Mouse (Mus musculus): ENCODE measurements at regions not wholly inside any gene's neighbourhood (a gene's known extent, or its start where the extent isn't known, plus 50 kb on each side); places are given as distances from the start of the nearest gene placed in this dataset.

DNA sequence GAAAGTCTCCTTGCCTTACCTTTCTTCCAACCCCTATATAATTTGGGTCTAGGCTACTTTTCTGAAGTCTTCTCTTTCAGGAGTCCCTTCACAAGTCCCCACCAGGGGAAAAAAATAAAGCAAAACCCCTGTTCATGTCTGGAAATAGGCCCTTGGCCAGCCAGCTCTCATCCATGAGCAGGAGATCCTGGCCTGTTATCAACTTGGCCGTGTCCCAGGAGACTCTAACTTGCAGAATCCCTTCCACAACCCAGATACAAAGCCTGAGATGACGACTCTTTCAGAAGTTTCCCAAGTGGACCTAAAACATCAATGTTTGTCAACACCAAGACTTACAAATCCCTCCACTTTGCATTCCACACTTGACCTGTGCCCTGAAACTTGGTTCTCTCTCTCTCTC is 64.6 kb upstream of the Ankrd55 start:
- TF ChIP-seq POLR2A (IDR thresholded peaks at IDR 0.05; ENCODE audit: low read depth, low read length) = no peak
- TF ChIP-seq CTCF (IDR thresholded peaks at IDR 0.05; ENCODE audit: extremely low read depth, insufficient read depth, insufficient read length, insufficient replicate concordance) = no peak

Measured in spleen, adult 2 months (tissue).